Mouse (Mus musculus): Measurements from ENCODE around the gene Gpr180. TPM values are rescaled to one million over a fixed set of nuclear protein-coding genes. Genes with fewer than 3 reads are reported as not detected.
A peak's percentile ranks its signal among the peaks of the same experiment; 100 is the strongest.
"Not testable (repeated sequence)": the region's sequence is repeated elsewhere in the genome, so short reads cannot be mapped to it uniquely, and the experiment has no call there.

Gene Gpr180
- total RNA-seq, 2 experiments from 2014 or later, result 29.1 to 31.7 TPM

GRCm38 (mm10) chr14:118150656-118151551, 13.9 kb downstream of the Gpr180 start:
- intact Hi-C loops (cut with DNase I), result loop anchor here (5.0 kb wide), 1 partner anchor 149 kb away; no protein-coding TSS in a partner anchor
- DNase-seq, result no peak

GRCm38 (mm10) chr14:118151651-118152293, 14.8 kb downstream of the Gpr180 start:
- peak in 1 of 2 experiments; percentile 18 for DNase-seq
- intact Hi-C loops (cut with DNase I), result loop anchor here (2.0 to 5.0 kb wide), 2 partner anchors 15 to 149 kb away; partner anchors contain the start of gene Gpr180

- intact Hi-C loops (cut with DNase I), result loop anchor here (2.0 to 5.0 kb wide), 2 partner anchors 15 to 150 kb away; partner anchors contain the start of gene Gpr180
- DNase-seq, result no peak
Measured at GRCm38 (mm10) chr14:118152294-118152651, 15.3 kb downstream of the Gpr180 start.

GRCm38 (mm10) chr14:118156056-118156455, 19.1 kb downstream of the Gpr180 start:
- intact Hi-C loops (cut with DNase I), result loop anchor here (5.0 kb wide), 1 partner anchor 436 kb away; no protein-coding TSS in a partner anchor
- DNase-seq, result not testable (repeated sequence)

GRCm38 (mm10) chr14:118156740-118157139, 19.8 kb downstream of the Gpr180 start:
- no peak for DNase-seq
- intact Hi-C loops (cut with DNase I), result loop anchor here (5.0 kb wide), 1 partner anchor 436 kb away; no protein-coding TSS in a partner anchor

GRCm38 (mm10) chr14:118157146-118157545, 20.2 kb downstream of the Gpr180 start:
- DNase-seq, result peak; percentile 35 to 47
- intact Hi-C loops (cut with DNase I), result loop anchor here (5.0 kb wide), 1 partner anchor 435 kb away; no protein-coding TSS in a partner anchor

GRCm38 (mm10) chr14:118161751-118162150, 24.8 kb downstream of the Gpr180 start:
- intact Hi-C loops (cut with DNase I), result no loop called here
- no peak for DNase-seq

- no peak for DNase-seq
- intact Hi-C loops (cut with DNase I), result no loop called here
Measured at GRCm38 (mm10) chr14:118162640-118163039, 25.7 kb downstream of the Gpr180 start.

GRCm38 (mm10) chr14:118168776-118169175, 31.8 kb downstream of the Gpr180 start:
- no peak for DNase-seq
- intact Hi-C loops (cut with DNase I), result no loop called here

- no peak for DNase-seq
- intact Hi-C loops (cut with DNase I), result no loop called here
Measured at GRCm38 (mm10) chr14:118173590-118174203, 36.7 kb downstream of the Gpr180 start.

GRCm38 (mm10) chr14:118175071-118175693, 38.2 kb downstream of the Gpr180 start:
- DNase-seq, result no peak
- intact Hi-C loops (cut with DNase I), result no loop called here

- DNase-seq, result no peak
- intact Hi-C loops (cut with DNase I), result no loop called here
Measured at GRCm38 (mm10) chr14:118175694-118176085, 38.7 kb downstream of the Gpr180 start.

- intact Hi-C loops (cut with DNase I), result no loop called here
- no peak for DNase-seq
Measured at GRCm38 (mm10) chr14:118179251-118179650, 42.3 kb downstream of the Gpr180 start.

GRCm38 (mm10) chr14:118179701-118180100, 42.7 kb downstream of the Gpr180 start:
- intact Hi-C loops (cut with DNase I), result no loop called here
- no peak for DNase-seq

- peak; percentile 21 to 35 for DNase-seq
- intact Hi-C loops (cut with DNase I), result no loop called here
Measured at GRCm38 (mm10) chr14:118180117-118180557, 43.2 kb downstream of the Gpr180 start.

GRCm38 (mm10) chr14:118180711-118181177, 43.8 kb downstream of the Gpr180 start:
- intact Hi-C loops (cut with DNase I), result no loop called here
- no peak for DNase-seq

- intact Hi-C loops (cut with DNase I), result no loop called here
Measured at GRCm38 (mm10) chr14:118191442-118191841, 54.5 kb downstream of the Gpr180 start.

GRCm38 (mm10) chr14:118193001-118193628, 56.2 kb downstream of the Gpr180 start:
- DNase-seq, result no peak

More at GRCm38 (mm10) chr14:118191442-118191841, 54.5 kb downstream of the Gpr180 start:
- DNase-seq, result no peak

GRCm38 (mm10) chr14:118193663-118194062, 56.7 kb downstream of the Gpr180 start:
- DNase-seq, result no peak
- intact Hi-C loops (cut with DNase I), result no loop called here

More at GRCm38 (mm10) chr14:118193001-118193628, 56.2 kb downstream of the Gpr180 start:
- intact Hi-C loops (cut with DNase I), result no loop called here
